Mouse (Mus musculus) kidney, embryonic 14.5 days (tissue): ENCODE measurements around the gene Cdkal1. TPM values are rescaled to one million over a fixed set of nuclear protein-coding genes. Genes with fewer than 3 reads are reported as not detected.
A peak's percentile ranks its signal among the peaks of the same experiment; 100 is the strongest.

ENCODE experiments used
- ATAC-seq: fragments of 200-750 bp; cut with Nextera tagmentation; 2 replicates; pipeline ENCODE4 v1.8.0; 2017; ENCODE audit warnings: moderate number of reproducible peaks, mild to moderate bottlenecking, moderate TSS enrichment, moderate library complexity; ENCODE audit not compliant: low FRiP score, low TSS enrichment
- H3K27ac ChIP-seq: fragments of 300-500 bp; sonication (generic); 2 replicates; pipeline ENCODE4 v1.5.1; 2014; ENCODE audit warnings: low read depth, mild to moderate bottlenecking, low read length, moderate library complexity, mixed read lengths
- H3K27me3 ChIP-seq: fragments of 300-500 bp; sonication (generic); 2 replicates; pipeline ENCODE4 v1.6.1; 2014; ENCODE audit warnings: mild to moderate bottlenecking, low read length; ENCODE audit not compliant: control insufficient read depth, insufficient read depth
- H3K36me3 ChIP-seq: fragments of 300-500 bp; sonication (generic); 2 replicates; pipeline ENCODE4 v1.6.1; 2014; ENCODE audit warnings: low read length, mixed read lengths; ENCODE audit not compliant: control insufficient read depth, insufficient read depth
- H3K4me1 ChIP-seq: fragments of 300-500 bp; sonication (generic); 2 replicates; pipeline ENCODE4 v1.6.1; 2014; ENCODE audit warnings: low read length, mixed read lengths; ENCODE audit not compliant: control insufficient read depth, insufficient read depth
- H3K4me2 ChIP-seq: fragments of 300-500 bp; sonication (generic); replicated peaks from 2 replicates; pipeline ENCODE4 v1.6.1; 2014; ENCODE audit warnings: low read depth, mild to moderate bottlenecking, low read length
- H3K4me3 ChIP-seq: fragments of 300-500 bp; sonication (generic); 2 replicates; pipeline ENCODE4 v1.5.1; 2014; ENCODE audit warnings: mild to moderate bottlenecking, low read length
- H3K9ac ChIP-seq: fragments of 300-500 bp; sonication (generic); 2 replicates; pipeline ENCODE4 v1.6.1; 2014; ENCODE audit warnings: low read depth, mild to moderate bottlenecking, low read length, moderate library complexity
- H3K9me3 ChIP-seq: fragments of 300-500 bp; sonication (generic); 2 replicates; pipeline ENCODE4 v1.6.1; 2016; ENCODE audit warnings: low read length; ENCODE audit not compliant: control insufficient read depth
- WGBS: fragments of 180-500 bp; shearing (Covaris S2); extraction: QIAGEN DNeasy Blood & Tissue Kit; methylation state at CpG from one replicate; pipeline ENCODE4 v1.1.7; 2014; 5-methylcytosine and 5-hydroxymethylcytosine counted together
- polyA plus RNA-seq: library from polyadenylated mRNA; unstranded; fragments of >200 nt; fragmentation: Nextera tagmentation; extraction: Ambion mirVana; gene quantifications from 2 replicates; pipeline ENCODE4 v1.2.1, GENCODE M21; 2014

Cdkal1 gene
- polyA plus RNA-seq, 1 experiment from 2014 or later, result 35.9 TPM

DNA sequence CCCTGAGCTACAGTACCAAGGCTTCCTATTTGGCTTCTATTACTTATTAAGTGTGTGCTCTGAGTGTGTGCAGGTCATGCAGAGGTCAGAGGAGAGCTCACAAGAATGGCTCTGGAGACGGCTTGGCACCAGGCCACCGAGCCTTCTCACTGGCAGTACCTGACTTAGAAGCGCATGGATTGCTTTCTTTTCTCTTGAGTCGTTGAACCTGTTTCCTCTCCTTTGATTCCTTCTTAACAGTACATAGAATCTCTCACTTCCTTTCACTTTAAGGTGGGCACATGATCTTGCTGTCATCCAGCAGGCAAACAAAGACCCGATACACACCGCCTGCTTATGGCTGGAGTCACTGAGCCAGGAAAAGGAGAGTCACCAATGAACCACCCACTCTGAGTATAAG is 74.8 kb downstream of the Cdkal1 start:
- Histone ChIP-seq H3K4me2 (no peak overlapping the region), H3K4me3 (no peak overlapping the region), H3K4me1 (peaks cover 9% of the 10 kb centered on the region; the same call in 1 of the 2 replicates), H3K9me3 (no peaks in the 10 kb centered on the region), H3K9ac (no peak overlapping the region), H3K36me3 (no peaks in the 10 kb centered on the region), H3K27me3 (no peaks in the 10 kb centered on the region), H3K27ac (peak overlapping the region; percentile 6; the same call in 1 of the 2 replicates)
- 31% methylated on average over 6 of the region's 6 CpGs for WGBS
- ATAC-seq, result peak; percentile 54; the same call in 1 of the 2 replicates

- Histone ChIP-seq H3K9me3 (no peaks in the 10 kb centered on the region), H3K36me3 (no peaks in the 10 kb centered on the region), H3K4me3 (no peak overlapping the region), H3K27ac (no peak overlapping the region), H3K4me2 (no peak overlapping the region), H3K4me1 (peaks cover 9% of the 10 kb centered on the region; the same call in 1 of the 2 replicates), H3K9ac (no peak overlapping the region), H3K27me3 (no peaks in the 10 kb centered on the region)
- 87% methylated on average over 5 of the region's 5 CpGs for WGBS
- ATAC-seq, result no peak
These were observed 76.0 kb downstream of the Cdkal1 start for GRCm38 (mm10) chr13:29779519-29779918.

GRCm38 (mm10) chr13:29779116-29779515 is 76.4 kb downstream of the Cdkal1 start:
- no peak overlapping the region for H3K9ac ChIP-seq
- H3K9me3 ChIP-seq, result no peaks in the 10 kb centered on the region
- H3K4me1 ChIP-seq, result peaks cover 9% of the 10 kb centered on the region; the same call in 1 of the 2 replicates
- no peaks in the 10 kb centered on the region for H3K36me3 ChIP-seq
- H3K27ac ChIP-seq, result no peak overlapping the region
- no peaks in the 10 kb centered on the region for H3K27me3 ChIP-seq
- no peak for ATAC-seq
- 72% methylated on average over 5 of the region's 5 CpGs for WGBS
- H3K4me3 ChIP-seq, result no peak overlapping the region
- no peak overlapping the region for H3K4me2 ChIP-seq

DNA sequence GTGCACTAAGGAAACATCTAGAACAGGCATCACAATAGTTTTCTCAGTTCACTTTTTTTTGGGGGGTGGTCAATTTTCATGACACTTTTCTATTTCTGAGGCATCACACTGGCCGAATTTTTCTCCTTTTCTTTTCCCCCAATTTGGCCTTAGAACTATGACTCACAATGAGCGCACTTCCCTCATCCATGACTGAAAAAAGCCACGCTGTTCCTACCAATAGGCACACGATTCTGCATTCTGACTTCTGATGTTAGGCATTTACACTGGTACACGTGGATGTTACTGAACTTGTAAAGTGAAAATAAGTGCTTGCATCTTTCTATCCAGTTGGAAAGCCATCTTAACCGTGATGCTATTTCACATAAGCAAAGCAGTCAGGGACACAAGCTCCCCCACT is 77.3 kb downstream of the Cdkal1 start:
- no peak overlapping the region for H3K27ac ChIP-seq
- no peak overlapping the region for H3K9ac ChIP-seq
- no peaks in the 10 kb centered on the region for H3K27me3 ChIP-seq
- H3K4me2 ChIP-seq, result no peak overlapping the region
- ATAC-seq, result no peak
- no peak overlapping the region for H3K4me3 ChIP-seq
- WGBS, result 89% methylated on average over 6 of the region's 6 CpGs
- no peaks in the 10 kb centered on the region for H3K36me3 ChIP-seq
- no peaks in the 10 kb centered on the region for H3K9me3 ChIP-seq
- H3K4me1 ChIP-seq, result peaks cover 14% of the 10 kb centered on the region

GRCm38 (mm10) chr13:29777225-29777624 is 78.2 kb downstream of the Cdkal1 start:
- no peaks in the 10 kb centered on the region for H3K36me3 ChIP-seq
- H3K4me1 ChIP-seq, result peaks cover 14% of the 10 kb centered on the region
- H3K27ac ChIP-seq, result no peak overlapping the region
- ATAC-seq, result no peak
- H3K9me3 ChIP-seq, result no peaks in the 10 kb centered on the region
- no peaks in the 10 kb centered on the region for H3K27me3 ChIP-seq
- no peak overlapping the region for H3K9ac ChIP-seq
- no peak overlapping the region for H3K4me3 ChIP-seq
- H3K4me2 ChIP-seq, result no peak overlapping the region
- WGBS, result 81% methylated on average over 4 of the region's 4 CpGs

DNA sequence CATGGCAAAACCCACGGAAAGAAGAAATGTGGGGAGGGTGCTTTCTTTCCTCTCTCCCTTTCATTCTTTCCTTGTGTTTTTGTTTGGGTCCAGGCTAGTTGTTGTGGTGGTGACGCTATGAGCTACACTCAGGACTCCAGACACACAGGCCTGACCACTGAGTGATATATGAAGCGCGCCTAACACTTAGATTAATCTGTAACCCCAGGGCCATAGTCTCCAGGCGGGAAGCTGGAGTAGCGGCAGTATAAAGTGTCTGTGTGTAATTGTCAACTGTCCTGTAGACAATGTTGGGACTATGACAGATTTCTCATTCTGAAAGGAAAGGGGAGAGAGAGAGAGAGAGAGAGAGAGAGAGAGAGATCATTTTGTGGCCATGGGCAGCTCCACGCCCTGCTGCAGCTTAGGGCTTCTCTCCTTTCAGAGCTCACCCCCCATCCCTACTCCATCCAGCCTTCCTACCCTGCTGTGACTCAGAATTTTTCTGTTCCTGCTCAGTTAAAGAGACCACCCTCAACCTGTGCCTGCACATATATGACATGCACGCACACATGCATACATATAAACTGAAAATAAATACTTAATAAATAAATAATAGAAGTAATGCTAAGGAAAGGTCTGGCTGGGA is 79.8 kb downstream of the Cdkal1 start:
- Histone ChIP-seq H3K4me3 (no peak overlapping the region), H3K27ac (no peak overlapping the region), H3K4me1 (peaks cover 7% of the 10 kb centered on the region), H3K4me2 (no peak overlapping the region), H3K9me3 (no peaks in the 10 kb centered on the region), H3K36me3 (no peaks in the 10 kb centered on the region), H3K27me3 (no peaks in the 10 kb centered on the region), H3K9ac (no peak overlapping the region)
- 54% methylated on average over 8 of the region's 8 CpGs for WGBS
- no peak for ATAC-seq

- Histone ChIP-seq H3K4me3 (no peak overlapping the region), H3K4me1 (peaks cover 5% of the 10 kb centered on the region), H3K4me2 (no peak overlapping the region), H3K36me3 (no peaks in the 10 kb centered on the region), H3K27me3 (no peaks in the 10 kb centered on the region), H3K9ac (no peak overlapping the region), H3K27ac (peak overlapping the region; percentile 24; the same call in 1 of the 2 replicates), H3K9me3 (no peaks in the 10 kb centered on the region)
- WGBS, result 21% methylated on average over 6 of the region's 6 CpGs
- no peak for ATAC-seq
These were observed 81.9 kb downstream of the Cdkal1 start for GRCm38 (mm10) chr13:29773563-29773962.

GRCm38 (mm10) chr13:29772970-29773369 is 82.5 kb downstream of the Cdkal1 start:
- Histone ChIP-seq H3K27me3 (no peaks in the 10 kb centered on the region), H3K4me2 (no peak overlapping the region), H3K4me1 (peaks cover 9% of the 10 kb centered on the region), H3K27ac (no peak overlapping the region; the same call in 1 of the 2 replicates), H3K9ac (no peak overlapping the region), H3K4me3 (no peak overlapping the region), H3K36me3 (no peaks in the 10 kb centered on the region), H3K9me3 (no peaks in the 10 kb centered on the region)
- no peak for ATAC-seq
- 53% methylated on average over 3 of the region's 3 CpGs for WGBS

GRCm38 (mm10) chr13:29769647-29770436 is 85.6 kb downstream of the Cdkal1 start:
- Histone ChIP-seq H3K9me3 (no peaks in the 10 kb centered on the region), H3K4me1 (peaks cover 10% of the 10 kb centered on the region), H3K4me2 (no peak overlapping the region), H3K4me3 (no peak overlapping the region), H3K27me3 (no peaks in the 10 kb centered on the region), H3K36me3 (no peaks in the 10 kb centered on the region), H3K27ac (peak overlapping the region; percentile 73), H3K9ac (no peak overlapping the region)
- peak; percentile 81; the same call in 1 of the 2 replicates for ATAC-seq
- 28% methylated on average over 12 of the region's 12 CpGs for WGBS
